In the genomic region with DNA sequence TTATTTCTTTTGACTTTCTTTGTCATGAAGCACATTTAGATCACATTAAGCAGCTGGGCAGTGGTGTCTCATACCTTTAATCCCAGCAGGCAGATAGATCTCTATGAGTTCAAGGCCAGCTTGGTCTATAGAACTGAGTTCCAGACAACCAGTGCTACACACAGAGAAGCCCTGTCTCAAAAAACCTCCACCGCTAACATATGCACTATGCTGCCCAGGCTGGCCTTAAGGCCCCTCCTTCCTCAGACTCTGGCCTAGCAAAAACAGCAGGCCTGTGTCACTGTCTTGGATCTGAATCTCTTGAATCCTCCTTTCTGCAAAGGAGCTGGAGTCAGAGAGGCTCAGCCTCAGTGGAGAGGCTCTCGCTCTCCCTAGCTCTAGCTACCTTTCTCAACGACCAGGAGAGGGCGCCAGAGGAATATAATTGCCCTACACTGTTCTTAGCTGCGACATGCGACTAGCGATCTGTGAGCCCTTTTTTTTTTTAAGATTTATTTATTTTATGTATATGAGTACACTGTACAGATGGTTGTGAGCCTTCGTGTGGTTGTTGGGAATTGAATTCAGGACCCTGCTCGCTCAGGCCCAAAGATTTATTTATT, we compare ENCODE assay signal across 8 mouse cellular contexts. TPM values are rescaled to one million over a fixed set of nuclear protein-coding genes. Genes with fewer than 3 reads are reported as not detected.
DNase-seq lines count a peak whose midpoint lies in the region; ATAC-seq lines count a peak whose summit lies in the region.

No protein-coding gene starts in this region.

- DNase-seq in MN1 (ENCODE audit: low spot score): peak; percentile 86
- peak; percentile 73 for DNase-seq in brain, embryonic 18.5 days (ENCODE audit: low read depth, low spot score)
- DNase-seq in fibroblast of lung, adult 2 months (ENCODE audit: low read depth): peak; percentile 52
- DNase-seq in layer of hippocampus, postnatal 14 days (ENCODE audit: low spot score in 2 of 2): peak; percentile 76 to 90
- DNase-seq in lung, postnatal 36 days: peak; percentile 91
- DNase-seq in right cerebral cortex, adult 2 months (ENCODE audit: low spot score in 2 of 2): peak; percentile 88 to 92
- peak; percentile 68 for DNase-seq in yolk sac, embryonic 10.5 days (ENCODE audit: low spot score)

- H3K27me3 ChIP-seq in hindbrain, embryonic 13.5 days: peaks cover 19% of the 10 kb centered on the region

- H3K27ac ChIP-seq in hindbrain, embryonic 13.5 days: no peak overlapping the region

- WGBS in hindbrain, embryonic 13.5 days: 7% methylated on average over 9 of the region's 9 CpGs

- no peak overlapping the region for H3K9ac ChIP-seq in hindbrain, embryonic 13.5 days

- H3K4me1 ChIP-seq in hindbrain, embryonic 13.5 days (replicated peaks): 0 out of 2 replicates have a peak, but pooled peaks cover 3% of the 10 kb centered on the region

- no peaks in the 10 kb centered on the region for H3K36me3 ChIP-seq in hindbrain, embryonic 13.5 days

- no peak overlapping the region for H3K4me3 ChIP-seq in hindbrain, embryonic 13.5 days

- no peak overlapping the region for H3K4me2 ChIP-seq in hindbrain, embryonic 13.5 days

- ATAC-seq in hindbrain, embryonic 13.5 days (ENCODE audit: low FRiP score): peak; percentile 85; the same call in 1 of the 2 replicates

- H3K9me3 ChIP-seq in hindbrain, embryonic 13.5 days: no peaks in the 10 kb centered on the region

RNA-seq across cellular contexts. Expression of a gene that starts 13.7 kb away (rescaled TPM):
- polyA plus RNA-seq in hindbrain, embryonic 13.5 days (2015; fragmentation: Nextera tagmentation; extraction: Ambion mirVana): not detected in 2 replicates
- not detected for total RNA-seq in layer of hippocampus, postnatal 14 days (2021)

RNA-seq across cellular contexts. Expression of a gene that starts 18.3 kb away (rescaled TPM):
- polyA plus RNA-seq in hindbrain, embryonic 13.5 days (2015; fragmentation: Nextera tagmentation; extraction: Ambion mirVana): 0.48 and 0.83 TPM in 2 replicates
- total RNA-seq in layer of hippocampus, postnatal 14 days (2021): under 1 TPM; 0.48 to 0.60 TPM

RNA-seq across cellular contexts. Expression of a gene that starts 21.5 kb away (rescaled TPM):
- polyA plus RNA-seq in hindbrain, embryonic 13.5 days (2015; fragmentation: Nextera tagmentation; extraction: Ambion mirVana): 24.1 and 25.0 TPM in 2 replicates
- 10 to 100 TPM; 30.5 to 31.4 TPM for total RNA-seq in layer of hippocampus, postnatal 14 days (2021)

RNA-seq across cellular contexts. Expression of a gene that starts 24.0 kb away (rescaled TPM):
- 626 and 633 TPM in 2 replicates for polyA plus RNA-seq in hindbrain, embryonic 13.5 days (2015; fragmentation: Nextera tagmentation; extraction: Ambion mirVana)
- 100 to 1,000 TPM; 423 to 452 TPM for total RNA-seq in layer of hippocampus, postnatal 14 days (2021)

RNA-seq across cellular contexts. Expression of a gene that starts 34.4 kb away (rescaled TPM):
- 2.9 and 3.6 TPM in 2 replicates for polyA plus RNA-seq in hindbrain, embryonic 13.5 days (2015; fragmentation: Nextera tagmentation; extraction: Ambion mirVana)
- 10 to 100 TPM; 49.7 to 59.1 TPM for total RNA-seq in layer of hippocampus, postnatal 14 days (2021)
